Comparison of ENCODE assay signal across 29 mouse cellular contexts in genomic region chr4:120895226-120895625, GRCm38 (mm10). TPM values are rescaled to one million over a fixed set of nuclear protein-coding genes. Genes with fewer than 3 reads are reported as not detected.
DNase-seq lines count a peak whose midpoint lies in the region; ATAC-seq lines count a peak whose summit lies in the region.
"Had no signal": no experiment of that assay in that cellular context is flagged by ENCODE, and none has a peak within 500 bp of the region (broad histone marks: within the 10 kb centered on the region; RNA-seq: fewer than 3 reads in every experiment).

No protein-coding gene starts in this region.

- peaks cover 22% of the 10 kb centered on the region for H3K4me1 ChIP-seq in forebrain, embryonic 10.5 days
- no peaks in the 10 kb centered on the region for H3K4me1 ChIP-seq in forebrain, embryonic 14.5 days (ENCODE audit: control insufficient read depth, insufficient read depth, low read length)
- H3K4me1 ChIP-seq in midbrain, embryonic 11.5 days (ENCODE audit: control insufficient read depth, insufficient read depth, low read length): no peaks in the 10 kb centered on the region
- no peaks in the 10 kb centered on the region for H3K4me1 ChIP-seq in midbrain, embryonic 14.5 days (ENCODE audit: control insufficient read depth, insufficient read depth, low read length)
- H3K4me1 ChIP-seq: heart, embryonic 12.5 days had no signal

- 77% methylated on average over 7 of the region's 7 CpGs for WGBS in forebrain, embryonic 10.5 days
- 61% methylated on average over 7 of the region's 7 CpGs for WGBS in forebrain, embryonic 14.5 days
- WGBS in midbrain, embryonic 11.5 days: 65% methylated on average over 7 of the region's 7 CpGs
- WGBS in midbrain, embryonic 14.5 days: 61% methylated on average over 7 of the region's 7 CpGs

- H3K4me2 ChIP-seq in forebrain, embryonic 14.5 days (ENCODE audit: low read length): no peak overlapping the region
- H3K4me2 ChIP-seq in midbrain, embryonic 11.5 days: no peak overlapping the region
- H3K4me2 ChIP-seq in midbrain, embryonic 14.5 days (ENCODE audit: low read length): no peak overlapping the region
- H3K4me2 ChIP-seq: embryonic facial prominence, embryonic 12.5 days; heart, embryonic 12.5 days; hindbrain, embryonic 13.5 days; limb, embryonic 13.5 days; liver, embryonic 11.5 days; lung, embryonic 15.5 days; midbrain, embryonic 12.5 days had no signal

- no peak overlapping the region for H3K4me3 ChIP-seq in forebrain, embryonic 10.5 days
- H3K4me3 ChIP-seq in forebrain, embryonic 14.5 days (ENCODE audit: low read depth, low read length): no peak overlapping the region
- H3K4me3 ChIP-seq in midbrain, embryonic 11.5 days (ENCODE audit: low read depth, low read length): no peak overlapping the region
- H3K4me3 ChIP-seq in midbrain, embryonic 14.5 days (replicated peaks; ENCODE audit: low read depth, low read length): no peak overlapping the region
- H3K4me3 ChIP-seq: embryonic facial prominence, embryonic 12.5 days; heart, embryonic 12.5 days; hindbrain, embryonic 13.5 days; limb, embryonic 13.5 days; lung, embryonic 15.5 days; midbrain, embryonic 12.5 days had no signal

- DNase-seq in forebrain, embryonic 10.5 days (ENCODE audit: extremely low spot score, low spot score): no peak
- DNase-seq in forebrain, embryonic 14.5 days (ENCODE audit: low spot score): no peak
- peak; percentile 82 for DNase-seq in midbrain, embryonic 11.5 days (ENCODE audit: low spot score, missing footprints)
- DNase-seq in midbrain, embryonic 14.5 days: no peak
- peak; percentile 55 to 63 for DNase-seq in cerebellum, postnatal 10 days
- no peak for DNase-seq in spleen, adult 12 weeks (ENCODE audit: low spot score)
- no peak for DNase-seq in gastrocnemius, adult 8-10 months (ENCODE audit: low spot score in 2 of 2)
- DNase-seq: adrenal gland, adult 2 months; adrenal gland, postnatal 36 days; B cell, adult 2 months; forebrain, postnatal 0 days; gastrocnemius, postnatal 14 days; heart, adult 18-20 months; heart, postnatal 4 days; kidney, adult 8-10 months; layer of hippocampus, postnatal 36 days; right cerebral cortex, postnatal 25 days; spleen, adult 18-20 months; thymus, postnatal 14 days had no signal

- no peaks in the 10 kb centered on the region for H3K9me3 ChIP-seq in forebrain, embryonic 10.5 days
- H3K9me3 ChIP-seq in forebrain, embryonic 14.5 days (replicated peaks; ENCODE audit: control insufficient read depth, low read length): no peaks in the 10 kb centered on the region
- no peaks in the 10 kb centered on the region for H3K9me3 ChIP-seq in midbrain, embryonic 11.5 days (ENCODE audit: control insufficient read depth, low read length)
- H3K9me3 ChIP-seq in midbrain, embryonic 14.5 days (ENCODE audit: control insufficient read depth, low read length): no peaks in the 10 kb centered on the region
- H3K9me3 ChIP-seq: embryonic facial prominence, embryonic 12.5 days; hindbrain, embryonic 13.5 days; limb, embryonic 13.5 days; lung, embryonic 15.5 days; midbrain, embryonic 12.5 days had no signal

- H3K27ac ChIP-seq in forebrain, embryonic 10.5 days: 0 out of 2 replicates have a peak overlapping the region, but pooled peaks have one; percentile 30
- H3K27ac ChIP-seq in forebrain, embryonic 14.5 days (ENCODE audit: low read depth, low read length): no peak overlapping the region
- H3K27ac ChIP-seq in midbrain, embryonic 11.5 days (ENCODE audit: low read depth, low read length): no peak overlapping the region
- no peak overlapping the region for H3K27ac ChIP-seq in midbrain, embryonic 14.5 days (replicated peaks; ENCODE audit: low read depth, low read length)
- H3K27ac ChIP-seq: embryonic facial prominence, embryonic 12.5 days; hindbrain, embryonic 13.5 days; kidney, postnatal 0 days; limb, embryonic 13.5 days; lung, embryonic 15.5 days; midbrain, embryonic 12.5 days had no signal

- no peak for ATAC-seq in forebrain, embryonic 14.5 days
- ATAC-seq in midbrain, embryonic 11.5 days (ENCODE audit: low FRiP score): no peak
- ATAC-seq in midbrain, embryonic 14.5 days (ENCODE audit: low FRiP score, low TSS enrichment): no peak
- ATAC-seq: activated CD4-positive, CD25-positive, alpha-beta regulatory T cell, adult 4 months; forebrain, postnatal 0 days; intestine, embryonic 16.5 days had no signal

- H3K36me3 ChIP-seq in forebrain, embryonic 10.5 days (replicated peaks): no peaks in the 10 kb centered on the region
- no peaks in the 10 kb centered on the region for H3K36me3 ChIP-seq in forebrain, embryonic 14.5 days (ENCODE audit: control insufficient read depth, insufficient read depth, low read length)
- no peaks in the 10 kb centered on the region for H3K36me3 ChIP-seq in midbrain, embryonic 11.5 days (ENCODE audit: control insufficient read depth, insufficient read depth, low read length)
- H3K36me3 ChIP-seq in midbrain, embryonic 14.5 days (ENCODE audit: control insufficient read depth, insufficient read depth, low read length): no peaks in the 10 kb centered on the region
- H3K36me3 ChIP-seq: embryonic facial prominence, embryonic 12.5 days; heart, embryonic 12.5 days; hindbrain, embryonic 13.5 days; limb, embryonic 13.5 days; lung, embryonic 15.5 days; midbrain, embryonic 12.5 days had no signal

- H3K9ac ChIP-seq in forebrain, embryonic 14.5 days (ENCODE audit: low read length): no peak overlapping the region
- no peak overlapping the region for H3K9ac ChIP-seq in midbrain, embryonic 11.5 days (ENCODE audit: low read length)
- H3K9ac ChIP-seq in midbrain, embryonic 14.5 days (replicated peaks; ENCODE audit: low read length): no peak overlapping the region
- H3K9ac ChIP-seq: embryonic facial prominence, embryonic 12.5 days; forebrain, postnatal 0 days; heart, embryonic 12.5 days; hindbrain, embryonic 13.5 days; limb, embryonic 13.5 days; lung, embryonic 15.5 days; midbrain, embryonic 12.5 days had no signal

- no peaks in the 10 kb centered on the region for H3K27me3 ChIP-seq in forebrain, embryonic 10.5 days (ENCODE audit: poor library complexity, severe bottlenecking)
- no peaks in the 10 kb centered on the region for H3K27me3 ChIP-seq in forebrain, embryonic 14.5 days (replicated peaks; ENCODE audit: control insufficient read depth, insufficient read depth, low read length)
- H3K27me3 ChIP-seq in midbrain, embryonic 11.5 days (ENCODE audit: control insufficient read depth, insufficient read depth, low read length): no peaks in the 10 kb centered on the region
- H3K27me3 ChIP-seq in midbrain, embryonic 14.5 days (ENCODE audit: control insufficient read depth, insufficient read depth, low read length): no peaks in the 10 kb centered on the region
- H3K27me3 ChIP-seq: limb, embryonic 13.5 days; lung, embryonic 15.5 days had no signal

RNA-seq across cellular contexts. Expression of gene Exo5, which starts 29.6 kb away (rescaled TPM):
- polyA plus RNA-seq in forebrain, embryonic 10.5 days (2016; fragmentation: Nextera tagmentation; extraction: Ambion mirVana): 36.2 and 40.1 TPM in 2 replicates
- 36.5 and 41.4 TPM in 2 replicates for polyA plus RNA-seq in forebrain, embryonic 14.5 days (2014; fragmentation: Nextera tagmentation; extraction: Ambion mirVana)
- 32.0 and 32.3 TPM in 2 replicates for polyA plus RNA-seq in midbrain, embryonic 11.5 days (2014; fragmentation: Nextera tagmentation; extraction: Ambion mirVana)
- polyA plus RNA-seq in midbrain, embryonic 14.5 days (2014; fragmentation: Nextera tagmentation; extraction: Ambion mirVana): 32.5 and 33.5 TPM in 2 replicates
- 1 to 10 TPM in 3 of 4 experiments, under 1 TPM in 1; 0.87 to 2.8 (median 1.5) TPM for total RNA-seq in gastrocnemius, adult 8-10 months (2022)

RNA-seq across cellular contexts. Expression of gene Rims3, which starts 40.6 kb away (rescaled TPM):
- polyA plus RNA-seq in forebrain, embryonic 10.5 days (2016; fragmentation: Nextera tagmentation; extraction: Ambion mirVana): 3.1 and 3.8 TPM in 2 replicates
- polyA plus RNA-seq in forebrain, embryonic 14.5 days (2014; fragmentation: Nextera tagmentation; extraction: Ambion mirVana): 8.1 and 9.0 TPM in 2 replicates
- 3.4 and 3.5 TPM in 2 replicates for polyA plus RNA-seq in midbrain, embryonic 11.5 days (2014; fragmentation: Nextera tagmentation; extraction: Ambion mirVana)
- 20.7 and 20.9 TPM in 2 replicates for polyA plus RNA-seq in midbrain, embryonic 14.5 days (2014; fragmentation: Nextera tagmentation; extraction: Ambion mirVana)
- under 1 TPM in 2 of 4 experiments, not detected in 2; 0.02 to 0.11 TPM for total RNA-seq in gastrocnemius, adult 8-10 months (2022)

RNA-seq across cellular contexts. Expression of gene Zfp69, which starts 56.3 kb away (rescaled TPM):
- polyA plus RNA-seq in forebrain, embryonic 10.5 days (2016; fragmentation: Nextera tagmentation; extraction: Ambion mirVana): 9.9 and 10.5 TPM in 2 replicates
- polyA plus RNA-seq in forebrain, embryonic 14.5 days (2014; fragmentation: Nextera tagmentation; extraction: Ambion mirVana): 5.1 and 5.3 TPM in 2 replicates
- 9.0 and 9.6 TPM in 2 replicates for polyA plus RNA-seq in midbrain, embryonic 11.5 days (2014; fragmentation: Nextera tagmentation; extraction: Ambion mirVana)
- polyA plus RNA-seq in midbrain, embryonic 14.5 days (2014; fragmentation: Nextera tagmentation; extraction: Ambion mirVana): 6.4 and 6.6 TPM in 2 replicates
- under 1 TPM in 3 of 4 experiments, not detected in 1; 0.24 to 0.43 (median 0.24) TPM for total RNA-seq in gastrocnemius, adult 8-10 months (2022)

Comparison
In these comparisons a context has a peak if more than half of its experiments do, and no peak if none do; other contexts are left out.
1. DNase-seq: peak in midbrain, embryonic 11.5 days (single experiment) and cerebellum, postnatal 10 days (2 of 2); none in forebrain, embryonic 10.5 days (single experiment), forebrain, embryonic 14.5 days (single experiment), midbrain, embryonic 14.5 days (single experiment), spleen, adult 12 weeks (single experiment) and gastrocnemius, adult 8-10 months (0 of 2).